In genomic region chr1:86228653-86229052, GRCm38 (mm10) we compare ENCODE assay signal across 12 mouse cellular contexts.
DNase-seq lines count a peak whose midpoint lies in the region; ATAC-seq and TF ChIP-seq lines count a peak whose summit lies in the region.
"Had no signal": no experiment of that assay in that cellular context is flagged by ENCODE, and none has a peak within 500 bp of the region (broad histone marks: within the 10 kb centered on the region; RNA-seq: fewer than 3 reads in every experiment).

No protein-coding gene starts in this region.

- H3K4me2 ChIP-seq in liver, postnatal 0 days (ENCODE audit: low read depth, low read length): no peak overlapping the region

- H3K4me1 ChIP-seq in liver, postnatal 0 days (ENCODE audit: insufficient read depth): peaks cover 15% of the 10 kb centered on the region

- WGBS in liver, postnatal 0 days (ENCODE audit: insufficient replicate concordance): 29% methylated on average over 8 of the region's 8 CpGs

- H3K4me3 ChIP-seq in liver, postnatal 0 days (ENCODE audit: low read depth, low read length): no peak overlapping the region
- H3K4me3 ChIP-seq in left cerebral cortex, adult 2 months: no peak overlapping the region
- H3K4me3 ChIP-seq: myocyte had no signal

- H3K9me3 ChIP-seq in liver, postnatal 0 days (ENCODE audit: low read length): no peaks in the 10 kb centered on the region

- H3K36me3 ChIP-seq in liver, postnatal 0 days (replicated peaks; ENCODE audit: insufficient read depth, low read length): no peaks in the 10 kb centered on the region

- TF ChIP-seq EP300 in liver, postnatal 0 days (IDR thresholded peaks at IDR 0.05; ENCODE audit: low read depth): peak; percentile 98

- ATAC-seq in liver, postnatal 0 days: peak; percentile 85
- ATAC-seq in erythroid progenitor cell, adult 5-6 weeks (replicated peaks; ENCODE audit: low FRiP score, poor library complexity, severe bottlenecking): no peak
- ATAC-seq: forebrain, embryonic 16.5 days had no signal

- DNase-seq in lung, postnatal 25 days (ENCODE audit: low spot score): peak; percentile 27
- DNase-seq in lung, postnatal 4 days: no peak
- DNase-seq in c-Kit-positive CD71-positive TER-119-positive erythroid progenitor cells, embryonic 14.5 days (ENCODE audit: low spot score): peak; percentile 67
- no peak for DNase-seq in liver, postnatal 0 days
- peak; percentile 21 for DNase-seq in thymus, postnatal 25 days
- no peak for DNase-seq in cerebellum, adult 9-10 months
- DNase-seq in left cerebral cortex, adult 2 months (ENCODE audit: extremely low spot score in 1 of 2, low spot score in 2 of 2): no peak
- DNase-seq: cerebellum, adult 11 months; lung, postnatal 14 days had no signal

- H3K27me3 ChIP-seq in liver, postnatal 0 days (ENCODE audit: insufficient read depth, low read length): no peaks in the 10 kb centered on the region

- no peak for TF ChIP-seq CTCF in liver, postnatal 0 days (IDR thresholded peaks at IDR 0.05; ENCODE audit: low read depth)
- TF ChIP-seq CTCF in left cerebral cortex, adult 2 months (IDR thresholded peaks at IDR 0.05): no peak

- intact Hi-C loops in left cerebral cortex, adult 2 months (cut with DNase I): no loop called here

- peak overlapping the region; percentile 75 for H3K27ac ChIP-seq in liver, postnatal 0 days (ENCODE audit: low read depth)
- H3K27ac ChIP-seq in left cerebral cortex, adult 2 months: no peak overlapping the region

- H3K9ac ChIP-seq in liver, postnatal 0 days (replicated peaks): no peak overlapping the region

Comparison
In these comparisons a context has a peak if more than half of its experiments do, and no peak if none do; other contexts are left out.
1. DNase-seq: peak in lung, postnatal 25 days (single experiment), c-Kit-positive CD71-positive TER-119-positive erythroid progenitor cells, embryonic 14.5 days (single experiment) and thymus, postnatal 25 days (single experiment); none in lung, postnatal 4 days (0 of 2), liver, postnatal 0 days (single experiment), cerebellum, adult 9-10 months (single experiment) and left cerebral cortex, adult 2 months (0 of 2).